Mouse (Mus musculus) heart, adult 2 months (tissue): ENCODE results near the gene Chn2.

ENCODE experiments used
- CTCF ChIP-seq: fragments of 200-600 bp; IDR thresholded peaks from 2 replicates; pipeline ENCODE4 v1.8.1; 2022; ENCODE audit warnings: antibody characterized with exemption, mild to moderate bottlenecking, moderate library complexity
- POLR2A ChIP-seq: fragments of 200-500 bp; IDR thresholded peaks from 2 replicates; pipeline ENCODE4 v1.6.1; 2011; ENCODE audit warnings: mild to moderate bottlenecking, low read depth, low read length, control low read depth; ENCODE audit not compliant: insufficient read depth

DNA sequence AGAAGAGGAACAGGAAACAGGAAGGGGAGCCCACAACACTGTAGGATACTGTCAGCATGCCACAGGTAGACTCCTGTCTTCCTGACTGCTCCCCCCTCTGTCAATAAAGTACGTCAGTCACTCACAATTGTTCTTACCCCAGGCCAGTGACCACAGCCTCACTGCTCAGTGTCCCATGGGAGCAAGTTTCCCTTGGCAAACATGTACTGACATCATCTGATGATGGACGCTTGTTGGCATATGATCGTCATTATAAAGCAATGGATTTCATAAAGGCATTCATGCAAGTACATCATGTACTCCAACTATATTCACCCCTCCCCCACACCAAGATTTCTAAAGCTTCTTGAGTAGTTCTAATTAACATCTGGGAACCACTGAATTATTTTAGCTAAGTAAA is 218.2 kb downstream of the Chn2 start:
- TF ChIP-seq CTCF (no peak), POLR2A (no peak)
